Mouse (Mus musculus): ENCODE data around the gene Afap1l2. TPM values are rescaled to one million over a fixed set of nuclear protein-coding genes. Genes with fewer than 3 reads are reported as not detected.

The Afap1l2 gene
- polyA plus RNA-seq, 1 experiment from 2014 or later, result 22.0 TPM

DNA sequence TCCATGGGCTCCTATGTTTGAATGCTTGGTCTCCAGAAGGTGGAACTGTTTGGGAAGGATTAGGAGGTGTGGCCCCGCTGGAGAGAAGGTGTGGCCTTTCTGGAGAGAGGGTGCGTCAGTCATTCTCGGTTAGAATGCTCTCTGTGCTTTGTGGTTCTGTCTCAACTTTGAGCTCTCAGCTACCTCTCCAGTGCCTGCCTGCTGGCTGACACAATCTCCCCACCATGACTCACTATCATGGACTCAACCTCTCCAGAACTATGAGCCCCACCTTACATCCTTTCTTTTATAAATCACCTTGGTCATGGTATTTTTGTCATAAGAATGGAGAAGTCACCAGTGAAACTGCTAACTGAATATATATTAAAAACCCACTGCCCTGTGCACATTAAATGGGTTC is 93.4 kb downstream of the Afap1l2 start:
- Histone ChIP-seq H3K36me3 (ENCODE audit: insufficient read depth, low read length) (peaks cover 9% of the 10 kb centered on the region; the same call in 1 of the 2 replicates), H3K27ac (ENCODE audit: low read length) (peak overlapping the region; percentile 80)

DNA sequence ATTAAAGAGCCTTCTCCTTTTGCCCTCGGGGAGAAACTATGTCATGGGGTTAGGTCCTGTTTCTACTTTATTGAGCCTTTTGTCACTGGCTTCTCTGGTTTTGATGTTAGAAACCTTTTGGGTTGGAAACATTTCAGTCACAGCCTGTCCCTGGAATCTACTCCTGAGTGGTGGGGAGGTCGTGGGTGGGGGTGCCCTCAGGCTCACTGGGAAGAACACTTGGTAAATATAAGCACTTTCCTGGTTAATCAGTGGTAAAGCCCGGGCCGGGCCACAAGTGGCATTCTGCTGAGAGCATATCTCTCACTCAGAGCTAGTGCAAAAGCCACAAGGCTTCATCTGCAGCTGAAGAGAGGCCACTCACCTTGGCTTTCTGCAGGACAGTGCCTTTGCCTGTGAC is 94.3 kb downstream of the Afap1l2 start:
- Histone ChIP-seq H3K4me3 (ENCODE audit: low read length) (no peak overlapping the region), H3K27me3 (ENCODE audit: insufficient read depth, low read length) (no peaks in the 10 kb centered on the region), H3K9ac (replicated peaks; ENCODE audit: low read length) (no peak overlapping the region), H3K27ac (ENCODE audit: low read length) (peak overlapping the region; percentile 80), H3K4me1 (ENCODE audit: insufficient read depth, low read length) (peaks cover 11% of the 10 kb centered on the region), H3K9me3 (ENCODE audit: low read length) (no peaks in the 10 kb centered on the region), H3K36me3 (ENCODE audit: insufficient read depth, low read length) (peaks cover 9% of the 10 kb centered on the region; the same call in 1 of the 2 replicates), H3K4me2 (replicated peaks; ENCODE audit: low read depth, low read length) (no peak overlapping the region)
- peak; percentile 12; the same call in 1 of the 2 replicates for ATAC-seq (ENCODE audit: low FRiP score, low TSS enrichment)
- 52% methylated on average over 4 of the region's 4 CpGs for WGBS

More for the DNA sequence above, 93.4 kb downstream of the Afap1l2 start:
- Histone ChIP-seq H3K4me2 (replicated peaks; ENCODE audit: low read depth, low read length) (no peak overlapping the region), H3K9ac (replicated peaks; ENCODE audit: low read length) (no peak overlapping the region), H3K4me1 (ENCODE audit: insufficient read depth, low read length) (peaks cover 11% of the 10 kb centered on the region), H3K9me3 (ENCODE audit: low read length) (no peaks in the 10 kb centered on the region), H3K4me3 (ENCODE audit: low read length) (no peak overlapping the region), H3K27me3 (ENCODE audit: insufficient read depth, low read length) (no peaks in the 10 kb centered on the region)
- WGBS, result 94% methylated on average over 3 of the region's 3 CpGs
- no peak for ATAC-seq (ENCODE audit: low FRiP score, low TSS enrichment)

DNA sequence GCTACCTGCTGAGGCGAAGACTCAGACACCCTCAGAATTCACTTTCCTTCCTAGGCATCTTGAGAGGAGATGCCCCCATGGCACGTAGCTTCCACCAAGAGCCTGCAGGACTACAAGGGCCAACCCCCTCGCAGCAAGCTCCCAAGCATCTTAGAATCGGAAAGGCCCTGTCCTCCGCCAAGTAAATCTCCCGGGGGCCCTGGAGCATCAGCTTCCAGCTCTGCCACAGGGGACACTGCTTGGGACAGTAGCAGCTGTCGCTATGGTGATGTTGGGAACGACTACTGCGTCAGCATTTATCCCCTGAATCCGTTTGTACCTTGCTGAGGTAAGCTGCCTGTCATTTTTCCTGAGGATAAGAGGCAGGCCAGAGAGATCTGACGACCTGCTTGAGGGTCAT is 97.5 kb downstream of the Afap1l2 start:
- ATAC-seq (ENCODE audit: low FRiP score, low TSS enrichment), result no peak
- 68% methylated on average over 11 of the region's 11 CpGs for WGBS
- peaks cover 14% of the 10 kb centered on the region for H3K4me1 ChIP-seq (ENCODE audit: insufficient read depth, low read length)
- peaks cover 9% of the 10 kb centered on the region; the same call in 1 of the 2 replicates for H3K36me3 ChIP-seq (ENCODE audit: insufficient read depth, low read length)
- H3K4me2 ChIP-seq (replicated peaks; ENCODE audit: low read depth, low read length), result no peak overlapping the region
- H3K27ac ChIP-seq (ENCODE audit: low read length), result no peak overlapping the region
- H3K4me3 ChIP-seq (ENCODE audit: low read length), result no peak overlapping the region
- no peaks in the 10 kb centered on the region for H3K9me3 ChIP-seq (ENCODE audit: low read length)
- H3K9ac ChIP-seq (replicated peaks; ENCODE audit: low read length), result no peak overlapping the region
- H3K27me3 ChIP-seq (ENCODE audit: insufficient read depth, low read length), result no peaks in the 10 kb centered on the region

DNA sequence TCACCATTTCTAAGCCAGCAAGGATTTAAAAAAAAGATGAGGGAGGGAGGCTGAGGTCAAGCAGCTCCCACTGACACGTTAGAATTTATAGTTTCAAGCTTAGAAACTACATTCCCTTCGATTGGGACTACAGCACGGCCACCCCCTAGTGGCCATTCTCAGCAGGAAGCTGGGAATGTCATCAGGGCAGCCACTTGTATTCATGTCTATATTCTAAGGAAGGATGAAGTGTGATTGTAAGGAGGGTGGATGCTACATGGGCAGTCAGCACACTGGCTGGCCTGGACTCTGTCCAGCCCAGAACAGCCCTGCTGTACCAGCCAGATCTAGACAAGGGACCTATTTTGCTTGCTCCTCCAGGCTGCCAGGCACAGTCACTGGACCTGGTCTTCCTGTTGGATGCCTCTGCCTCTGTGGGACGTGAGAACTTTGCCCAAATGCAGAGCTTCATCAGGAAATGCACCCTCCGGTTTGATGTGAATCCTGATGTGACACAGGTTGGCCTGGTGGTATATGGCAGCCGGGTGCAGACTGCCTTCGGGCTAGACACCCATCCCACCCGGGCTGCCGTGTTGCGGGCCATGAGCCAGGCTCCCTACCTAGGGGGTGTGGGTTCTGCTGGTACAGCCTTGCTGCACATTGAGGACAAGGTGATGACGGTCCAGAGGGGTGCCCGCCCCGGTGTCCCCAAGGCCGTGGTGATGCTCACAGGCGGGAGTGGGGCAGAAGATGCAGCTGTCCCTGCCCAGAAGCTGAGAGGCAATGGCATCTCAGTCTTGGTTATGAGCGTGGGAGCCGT is 99.4 kb downstream of the Afap1l2 start:
- no peak overlapping the region for H3K4me2 ChIP-seq (replicated peaks; ENCODE audit: low read depth, low read length)
- H3K9me3 ChIP-seq (ENCODE audit: low read length), result no peaks in the 10 kb centered on the region
- no peaks in the 10 kb centered on the region for H3K36me3 ChIP-seq (ENCODE audit: insufficient read depth, low read length)
- no peaks in the 10 kb centered on the region for H3K27me3 ChIP-seq (ENCODE audit: insufficient read depth, low read length)
- H3K27ac ChIP-seq (ENCODE audit: low read length), result no peak overlapping the region
- H3K9ac ChIP-seq (replicated peaks; ENCODE audit: low read length), result no peak overlapping the region
- 73% methylated on average over 17 of the region's 17 CpGs for WGBS
- ATAC-seq (ENCODE audit: low FRiP score, low TSS enrichment), result peak; percentile 44
- peaks cover 13% of the 10 kb centered on the region; the same call in 1 of the 2 replicates for H3K4me1 ChIP-seq (ENCODE audit: insufficient read depth, low read length)
- H3K4me3 ChIP-seq (ENCODE audit: low read length), result no peak overlapping the region

DNA sequence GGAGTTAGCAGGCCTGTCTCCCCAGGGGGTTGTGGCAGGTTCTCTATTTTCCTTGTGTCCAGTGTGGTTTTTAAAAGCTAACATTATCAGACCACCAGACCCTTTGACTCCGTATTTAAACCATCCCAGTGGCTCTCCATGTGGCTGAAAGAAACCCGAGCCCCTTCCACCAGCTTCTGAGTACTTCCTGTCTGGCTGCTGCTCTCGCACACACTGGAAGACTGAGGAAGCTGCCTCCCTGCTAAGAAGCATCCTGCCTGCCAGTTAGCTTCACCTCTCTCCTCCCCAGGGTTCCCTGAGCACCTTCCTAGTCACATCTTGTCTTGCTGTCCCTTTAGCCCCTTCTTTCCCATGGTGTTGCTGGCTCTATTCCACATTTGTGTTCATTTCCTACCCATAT is 100.2 kb downstream of the Afap1l2 start:
- Histone ChIP-seq H3K9me3 (ENCODE audit: low read length) (no peaks in the 10 kb centered on the region), H3K4me1 (ENCODE audit: insufficient read depth, low read length) (peaks cover 9% of the 10 kb centered on the region; the same call in 1 of the 2 replicates), H3K4me2 (replicated peaks; ENCODE audit: low read depth, low read length) (no peak overlapping the region), H3K36me3 (ENCODE audit: insufficient read depth, low read length) (no peaks in the 10 kb centered on the region), H3K4me3 (ENCODE audit: low read length) (no peak overlapping the region), H3K27me3 (ENCODE audit: insufficient read depth, low read length) (no peaks in the 10 kb centered on the region), H3K27ac (ENCODE audit: low read length) (no peak overlapping the region), H3K9ac (replicated peaks; ENCODE audit: low read length) (no peak overlapping the region)
- 31% methylated on average over 3 of the region's 3 CpGs for WGBS
- ATAC-seq (ENCODE audit: low FRiP score, low TSS enrichment), result no peak

DNA sequence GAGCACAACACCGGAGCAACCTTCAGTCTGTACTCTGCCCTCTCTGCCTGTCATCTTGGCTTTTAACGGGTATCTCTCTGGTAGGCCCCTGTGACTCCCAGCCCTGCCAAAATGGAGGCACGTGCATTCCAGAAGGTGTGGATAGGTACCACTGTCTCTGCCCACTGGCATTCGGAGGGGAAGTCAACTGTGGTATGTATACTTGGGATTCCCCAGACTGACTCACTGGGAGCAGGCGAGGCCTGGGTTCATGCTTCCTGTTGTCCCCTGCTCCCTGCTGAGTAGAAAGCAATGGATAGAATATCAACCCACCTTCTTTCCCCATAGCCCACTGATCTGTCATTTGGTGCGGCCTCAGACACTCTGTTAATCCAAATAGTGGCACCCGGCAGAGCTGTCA is 102.6 kb downstream of the Afap1l2 start:
- Histone ChIP-seq H3K4me1 (ENCODE audit: insufficient read depth, low read length) (peaks cover 7% of the 10 kb centered on the region), H3K36me3 (ENCODE audit: insufficient read depth, low read length) (no peaks in the 10 kb centered on the region), H3K27me3 (ENCODE audit: insufficient read depth, low read length) (no peaks in the 10 kb centered on the region), H3K27ac (ENCODE audit: low read length) (no peak overlapping the region), H3K4me3 (ENCODE audit: low read length) (no peak overlapping the region), H3K4me2 (replicated peaks; ENCODE audit: low read depth, low read length) (no peak overlapping the region), H3K9me3 (ENCODE audit: low read length) (no peaks in the 10 kb centered on the region), H3K9ac (replicated peaks; ENCODE audit: low read length) (no peak overlapping the region)
- 84% methylated on average over 7 of the region's 7 CpGs for WGBS
- ATAC-seq (ENCODE audit: low FRiP score, low TSS enrichment), result no peak

DNA sequence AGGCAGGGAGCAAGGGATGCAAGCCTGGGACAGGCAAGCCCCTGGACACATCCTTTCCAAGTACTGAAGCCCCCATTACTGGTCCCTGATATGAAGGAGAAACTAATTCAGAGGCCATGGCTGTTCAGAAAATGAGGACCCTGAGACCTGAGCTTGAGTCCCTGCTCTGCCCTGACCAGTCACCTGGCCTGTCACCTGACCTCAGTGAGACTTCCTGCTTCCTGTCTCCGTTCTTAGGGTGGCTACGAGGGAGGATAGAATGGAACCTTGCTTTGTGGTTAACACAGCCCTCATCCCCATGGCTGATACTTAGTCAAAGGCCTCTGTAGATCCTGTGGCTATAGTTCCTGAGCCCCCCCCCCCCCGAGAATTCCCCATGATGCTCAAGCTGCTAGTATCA is 103.9 kb downstream of the Afap1l2 start:
- 69% methylated on average over 3 of the region's 3 CpGs for WGBS
- Histone ChIP-seq H3K36me3 (ENCODE audit: insufficient read depth, low read length) (no peaks in the 10 kb centered on the region), H3K9me3 (ENCODE audit: low read length) (no peaks in the 10 kb centered on the region), H3K4me3 (ENCODE audit: low read length) (no peak overlapping the region), H3K27ac (ENCODE audit: low read length) (no peak overlapping the region), H3K4me2 (replicated peaks; ENCODE audit: low read depth, low read length) (no peak overlapping the region), H3K4me1 (ENCODE audit: insufficient read depth, low read length) (peaks cover 13% of the 10 kb centered on the region), H3K27me3 (ENCODE audit: insufficient read depth, low read length) (no peaks in the 10 kb centered on the region), H3K9ac (replicated peaks; ENCODE audit: low read length) (no peak overlapping the region)
- ATAC-seq (ENCODE audit: low FRiP score, low TSS enrichment), result no peak

DNA sequence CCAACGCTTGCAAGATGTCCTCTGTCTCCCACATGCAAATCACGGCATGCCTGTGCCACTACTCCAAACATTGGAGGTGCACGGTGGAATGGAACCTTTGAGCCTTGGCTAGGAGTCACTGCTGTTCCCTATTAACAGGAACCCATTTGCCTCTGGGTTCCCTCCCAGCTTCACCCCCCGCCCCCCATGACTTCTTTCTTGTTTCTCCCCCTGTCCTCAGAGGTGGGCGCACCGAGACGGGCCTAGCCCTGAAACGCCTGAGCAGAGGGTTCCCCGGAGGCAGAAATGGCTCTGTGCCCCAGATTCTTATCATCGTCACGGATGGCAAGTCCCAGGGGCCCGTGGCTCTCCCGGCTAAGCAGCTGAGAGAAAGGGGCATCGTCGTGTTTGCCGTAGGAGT is 110.4 kb downstream of the Afap1l2 start:
- H3K4me3 ChIP-seq (ENCODE audit: low read length), result no peak overlapping the region
- H3K27ac ChIP-seq (ENCODE audit: low read length), result peak overlapping the region; percentile 75
- WGBS, result 66% methylated on average over 16 of the region's 16 CpGs
- H3K9ac ChIP-seq (replicated peaks; ENCODE audit: low read length), result no peak overlapping the region
- peak; percentile 76 for ATAC-seq (ENCODE audit: low FRiP score, low TSS enrichment)
- no peak overlapping the region for H3K4me2 ChIP-seq (replicated peaks; ENCODE audit: low read depth, low read length)
- no peaks in the 10 kb centered on the region for H3K36me3 ChIP-seq (ENCODE audit: insufficient read depth, low read length)
- no peaks in the 10 kb centered on the region for H3K9me3 ChIP-seq (ENCODE audit: low read length)
- H3K27me3 ChIP-seq (ENCODE audit: insufficient read depth, low read length), result no peaks in the 10 kb centered on the region
- H3K4me1 ChIP-seq (ENCODE audit: insufficient read depth, low read length), result peaks cover 33% of the 10 kb centered on the region

DNA sequence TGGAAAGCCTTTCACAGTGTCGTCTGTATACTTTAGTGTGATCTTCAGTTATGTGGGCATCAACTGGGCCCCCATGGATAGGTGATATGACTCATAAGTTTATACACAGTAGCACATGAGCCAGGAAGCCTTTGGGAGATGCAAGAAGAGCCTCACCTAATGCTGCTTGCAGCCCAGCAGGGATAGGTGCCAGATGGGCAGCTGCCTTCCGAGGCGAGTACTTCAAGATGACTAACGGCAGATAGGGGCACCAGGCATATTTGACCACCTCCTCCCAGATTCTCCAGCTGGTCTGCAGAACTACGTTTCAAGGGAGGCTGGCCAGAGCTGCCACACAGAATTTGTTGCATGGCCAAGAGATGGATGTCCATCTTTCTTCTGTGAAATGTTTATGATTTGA is 114.7 kb downstream of the Afap1l2 start:
- H3K4me1 ChIP-seq (ENCODE audit: insufficient read depth, low read length), result peaks cover 37% of the 10 kb centered on the region
- H3K27me3 ChIP-seq (ENCODE audit: insufficient read depth, low read length), result no peaks in the 10 kb centered on the region
- H3K4me3 ChIP-seq (ENCODE audit: low read length), result no peak overlapping the region
- WGBS, result 49% methylated on average over 5 of the region's 5 CpGs
- no peak for ATAC-seq (ENCODE audit: low FRiP score, low TSS enrichment)
- no peak overlapping the region for H3K4me2 ChIP-seq (replicated peaks; ENCODE audit: low read depth, low read length)
- H3K27ac ChIP-seq (ENCODE audit: low read length), result no peak overlapping the region
- H3K36me3 ChIP-seq (ENCODE audit: insufficient read depth, low read length), result no peaks in the 10 kb centered on the region
- H3K9ac ChIP-seq (replicated peaks; ENCODE audit: low read length), result no peak overlapping the region
- H3K9me3 ChIP-seq (ENCODE audit: low read length), result no peaks in the 10 kb centered on the region

DNA sequence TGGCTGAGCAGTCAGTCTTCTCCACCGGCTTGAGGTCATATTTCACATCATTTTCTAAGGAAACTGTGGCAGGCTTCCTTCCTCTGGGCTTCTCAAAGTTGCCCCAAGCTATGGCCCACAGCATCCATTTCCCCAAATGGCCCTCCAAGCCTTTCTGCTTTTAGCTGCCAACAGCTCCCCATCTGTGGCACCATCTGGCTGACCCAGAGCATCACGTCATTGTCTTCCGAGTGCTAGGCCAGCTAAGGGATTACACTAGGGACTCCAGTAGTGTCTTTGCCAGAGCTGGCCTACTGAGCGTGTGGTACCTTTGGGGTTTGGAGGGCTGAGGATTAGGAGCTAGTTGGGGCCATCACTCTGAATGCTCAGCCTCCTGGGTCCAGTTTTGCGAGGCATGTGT is 115.4 kb downstream of the Afap1l2 start:
- Histone ChIP-seq H3K36me3 (ENCODE audit: insufficient read depth, low read length) (no peaks in the 10 kb centered on the region), H3K9me3 (ENCODE audit: low read length) (no peaks in the 10 kb centered on the region), H3K4me1 (ENCODE audit: insufficient read depth, low read length) (peaks cover 36% of the 10 kb centered on the region), H3K27ac (ENCODE audit: low read length) (no peak overlapping the region), H3K9ac (replicated peaks; ENCODE audit: low read length) (no peak overlapping the region), H3K4me3 (ENCODE audit: low read length) (no peak overlapping the region), H3K4me2 (replicated peaks; ENCODE audit: low read depth, low read length) (no peak overlapping the region), H3K27me3 (ENCODE audit: insufficient read depth, low read length) (no peaks in the 10 kb centered on the region)
- 66% methylated on average over 5 of the region's 5 CpGs for WGBS
- no peak for ATAC-seq (ENCODE audit: low FRiP score, low TSS enrichment)

All from kidney, embryonic 16.5 days (tissue).